8 mouse cellular contexts compared by ENCODE assay signal in the genomic region with DNA sequence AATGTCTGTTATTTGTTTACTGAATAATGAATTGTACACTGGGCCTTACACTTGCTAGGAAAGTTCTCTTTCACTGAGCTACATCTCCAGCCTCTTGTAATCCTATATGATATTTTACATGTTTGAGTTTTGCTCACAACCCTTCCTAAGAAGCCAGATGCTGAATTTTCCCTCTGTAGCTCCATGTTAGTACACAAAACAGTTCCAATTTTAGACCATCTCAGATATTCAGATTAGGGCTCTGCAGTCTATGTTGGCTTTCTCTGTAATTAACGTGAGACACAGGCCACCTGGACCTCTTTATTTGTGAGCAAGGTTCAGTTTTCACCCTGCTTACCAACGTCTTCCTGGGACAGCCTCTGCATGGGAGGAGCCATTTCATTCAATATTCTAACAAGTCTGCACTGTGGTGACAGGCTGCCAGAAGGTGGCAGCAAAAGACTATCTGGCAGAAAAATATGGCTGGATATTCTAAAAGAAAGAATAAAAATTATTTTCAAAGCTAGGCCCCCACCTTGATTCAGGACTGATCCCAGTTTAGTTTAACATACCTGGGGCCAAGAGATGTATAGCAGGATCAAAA.
DNase-seq lines count a peak whose midpoint lies in the region; ATAC-seq lines count a peak whose summit lies in the region.

No protein-coding gene starts in this region.

- WGBS in embryonic facial prominence, embryonic 10.5 days, result 1% methylated on average over 2 of the region's 2 CpGs
- 7% methylated on average over 2 of the region's 2 CpGs for WGBS in hindbrain, embryonic 16.5 days
- WGBS in midbrain, embryonic 14.5 days, result 5% methylated on average over 2 of the region's 2 CpGs

- H3K27me3 ChIP-seq in embryonic facial prominence, embryonic 10.5 days (replicated peaks; ENCODE audit: low read depth, poor library complexity, severe bottlenecking), result no peaks in the 10 kb centered on the region
- H3K27me3 ChIP-seq in hindbrain, embryonic 16.5 days (replicated peaks; ENCODE audit: control insufficient read depth, insufficient read depth, low read length), result no peaks in the 10 kb centered on the region
- no peaks in the 10 kb centered on the region for H3K27me3 ChIP-seq in midbrain, embryonic 14.5 days (ENCODE audit: control insufficient read depth, insufficient read depth, low read length)

- H3K27ac ChIP-seq in embryonic facial prominence, embryonic 10.5 days (replicated peaks), result no peak overlapping the region
- H3K27ac ChIP-seq in hindbrain, embryonic 16.5 days (ENCODE audit: low read depth, low read length), result no peak overlapping the region
- H3K27ac ChIP-seq in midbrain, embryonic 14.5 days (replicated peaks; ENCODE audit: low read depth, low read length), result no peak overlapping the region

- H3K4me2 ChIP-seq in hindbrain, embryonic 16.5 days (ENCODE audit: low read length), result peak overlapping the region; percentile 22; the same call in 1 of the 2 replicates
- peak overlapping the region; percentile 22; the same call in 1 of the 2 replicates for H3K4me2 ChIP-seq in midbrain, embryonic 14.5 days (ENCODE audit: low read length)

- no peak overlapping the region for H3K4me3 ChIP-seq in embryonic facial prominence, embryonic 10.5 days
- no peak overlapping the region for H3K4me3 ChIP-seq in hindbrain, embryonic 16.5 days (ENCODE audit: low read length)
- H3K4me3 ChIP-seq in midbrain, embryonic 14.5 days (replicated peaks; ENCODE audit: low read depth, low read length), result no peak overlapping the region

- H3K36me3 ChIP-seq in embryonic facial prominence, embryonic 10.5 days (replicated peaks), result no peaks in the 10 kb centered on the region
- no peaks in the 10 kb centered on the region for H3K36me3 ChIP-seq in hindbrain, embryonic 16.5 days (ENCODE audit: control insufficient read depth, insufficient read depth, low read length)
- H3K36me3 ChIP-seq in midbrain, embryonic 14.5 days (ENCODE audit: control insufficient read depth, insufficient read depth, low read length), result no peaks in the 10 kb centered on the region

- no peak overlapping the region for H3K9ac ChIP-seq in hindbrain, embryonic 16.5 days (ENCODE audit: low read depth, low read length)
- H3K9ac ChIP-seq in midbrain, embryonic 14.5 days (replicated peaks; ENCODE audit: low read length), result no peak overlapping the region

- no peaks in the 10 kb centered on the region for H3K9me3 ChIP-seq in embryonic facial prominence, embryonic 10.5 days
- H3K9me3 ChIP-seq in hindbrain, embryonic 16.5 days (ENCODE audit: control insufficient read depth, low read length), result no peaks in the 10 kb centered on the region
- H3K9me3 ChIP-seq in midbrain, embryonic 14.5 days (ENCODE audit: control insufficient read depth, low read length), result no peaks in the 10 kb centered on the region

- DNase-seq in adrenal gland, adult (ENCODE audit: inconsistent age in 2 of 2, low spot score in 1 of 2), result peak; percentile 41 to 85
- DNase-seq in adrenal gland, postnatal 4 days (ENCODE audit: low spot score in 2 of 2), result no peak
- DNase-seq in adipocyte (ENCODE audit: low spot score), result peak; percentile 80
- DNase-seq in embryonic facial prominence, embryonic 10.5 days (ENCODE audit: low spot score), result peak; percentile 39
- peak; percentile 11 to 30 for DNase-seq in left cerebral cortex, adult 18-20 months (ENCODE audit: low spot score in 2 of 2)
- DNase-seq in midbrain, embryonic 14.5 days, result peak; percentile 82
- DNase-seq in thymus, postnatal 25 days, result peak; percentile 1

- ATAC-seq in hindbrain, embryonic 16.5 days, result peak; percentile 79; the same call in 1 of the 2 replicates
- no peak; the same call in 1 of the 2 replicates for ATAC-seq in midbrain, embryonic 14.5 days (ENCODE audit: low FRiP score, low TSS enrichment)

- H3K4me1 ChIP-seq in embryonic facial prominence, embryonic 10.5 days, result no peaks in the 10 kb centered on the region
- H3K4me1 ChIP-seq in hindbrain, embryonic 16.5 days (ENCODE audit: control insufficient read depth, insufficient read depth, low read depth, low read length), result no peaks in the 10 kb centered on the region
- H3K4me1 ChIP-seq in midbrain, embryonic 14.5 days (ENCODE audit: control insufficient read depth, insufficient read depth, low read length), result no peaks in the 10 kb centered on the region

Comparison
In these comparisons a context has a peak if more than half of its experiments do, and no peak if none do; other contexts are left out.
1. DNase-seq: peak in adrenal gland, adult (2 of 2), adipocyte (single experiment), embryonic facial prominence, embryonic 10.5 days (single experiment), left cerebral cortex, adult 18-20 months (2 of 2), midbrain, embryonic 14.5 days (single experiment) and thymus, postnatal 25 days (single experiment); none in adrenal gland, postnatal 4 days (0 of 2).